Mouse (Mus musculus): ENCODE measurements around the gene Tomt. TPM values are rescaled to one million over a fixed set of nuclear protein-coding genes. Genes with fewer than 3 reads are reported as not detected.
"Not testable (repeated sequence)": the region's sequence is repeated elsewhere in the genome, so short reads cannot be mapped to it uniquely, and the experiment has no call there.

The Tomt gene
- polyA plus RNA-seq (2012; rRNA removed), result 0.06 TPM in 1 of 2 replicates, not detected in the other

GRCm38 (mm10) chr7:101906287-101906681 is at the start of gene Tomt:
Gene Tomt, minus strand, starts transcription at chr7:101906359.
- no peak for TF ChIP-seq CTCF (IDR thresholded peaks at IDR 0.05; ENCODE audit: insufficient read depth, low read length)
- no peak for TF ChIP-seq POLR2A (IDR thresholded peaks at IDR 0.05; ENCODE audit: borderline replicate concordance, extremely low read depth, low read depth, low read length)
- Histone ChIP-seq H3K4me3 (replicated peaks; ENCODE audit: extremely low read depth, low read depth, low read length) (peak within 1 kb of the TSS; percentile 84), H3K4me1 (ENCODE audit: control insufficient read depth, insufficient read depth, low read length) (peaks cover 10% of the 10 kb centered on the region)
- WGBS, result 5% methylated on average over 11 of the region's 11 CpGs
- DNase-seq, result no peak

- 74% methylated on average over 4 of the region's 4 CpGs for WGBS
- no peak for TF ChIP-seq POLR2A (IDR thresholded peaks at IDR 0.05; ENCODE audit: borderline replicate concordance, extremely low read depth, low read depth, low read length)
- TF ChIP-seq CTCF (IDR thresholded peaks at IDR 0.05; ENCODE audit: insufficient read depth, low read length), result no peak
- Histone ChIP-seq H3K4me1 (ENCODE audit: control insufficient read depth, insufficient read depth, low read length) (no peaks in the 10 kb centered on the region), H3K4me3 (replicated peaks; ENCODE audit: extremely low read depth, low read depth, low read length) (no peak overlapping the region)
- DNase-seq, result no peak
Measured at GRCm38 (mm10) chr7:101955862-101956261, 49.7 kb upstream of the Tomt start.

- H3K4me1 ChIP-seq (ENCODE audit: control insufficient read depth, insufficient read depth, low read length), result no peaks in the 10 kb centered on the region
- TF ChIP-seq CTCF (IDR thresholded peaks at IDR 0.05; ENCODE audit: insufficient read depth, low read length) (no peak), POLR2A (IDR thresholded peaks at IDR 0.05; ENCODE audit: borderline replicate concordance, extremely low read depth, low read depth, low read length) (no peak)
- WGBS, result 64% methylated on average over 2 of the region's 2 CpGs
- H3K4me3 ChIP-seq (replicated peaks; ENCODE audit: extremely low read depth, low read depth, low read length), result no peak overlapping the region
- no peak for DNase-seq
Measured at GRCm38 (mm10) chr7:101955276-101955675, 49.1 kb upstream of the Tomt start.

- no peak for DNase-seq
- TF ChIP-seq CTCF (IDR thresholded peaks at IDR 0.05; ENCODE audit: insufficient read depth, low read length) (no peak), POLR2A (IDR thresholded peaks at IDR 0.05; ENCODE audit: borderline replicate concordance, extremely low read depth, low read depth, low read length) (no peak)
- Histone ChIP-seq H3K4me1 (ENCODE audit: control insufficient read depth, insufficient read depth, low read length) (no peaks in the 10 kb centered on the region), H3K4me3 (replicated peaks; ENCODE audit: extremely low read depth, low read depth, low read length) (no peak overlapping the region)
- WGBS, result 77% methylated on average over 2 of the region's 2 CpGs
Measured at GRCm38 (mm10) chr7:101954163-101954562, 48.0 kb upstream of the Tomt start.

- DNase-seq, result no peak
- WGBS, result 32% methylated on average over 2 of the region's 2 CpGs
- Histone ChIP-seq H3K4me1 (ENCODE audit: control insufficient read depth, insufficient read depth, low read length) (no peaks in the 10 kb centered on the region), H3K4me3 (replicated peaks; ENCODE audit: extremely low read depth, low read depth, low read length) (no peak overlapping the region)
- no peak for TF ChIP-seq CTCF (IDR thresholded peaks at IDR 0.05; ENCODE audit: insufficient read depth, low read length)
- no peak for TF ChIP-seq POLR2A (IDR thresholded peaks at IDR 0.05; ENCODE audit: borderline replicate concordance, extremely low read depth, low read depth, low read length)
Measured at GRCm38 (mm10) chr7:101952098-101952497, 45.9 kb upstream of the Tomt start.

GRCm38 (mm10) chr7:101951648-101952047 is 45.5 kb upstream of the Tomt start:
- H3K4me3 ChIP-seq (replicated peaks; ENCODE audit: extremely low read depth, low read depth, low read length), result no peak overlapping the region
- no peak for TF ChIP-seq CTCF (IDR thresholded peaks at IDR 0.05; ENCODE audit: insufficient read depth, low read length)
- no peak for TF ChIP-seq POLR2A (IDR thresholded peaks at IDR 0.05; ENCODE audit: borderline replicate concordance, extremely low read depth, low read depth, low read length)
- 71% methylated on average over 1 of the region's 1 CpGs for WGBS
- no peak for DNase-seq
- H3K4me1 ChIP-seq (ENCODE audit: control insufficient read depth, insufficient read depth, low read length), result no peaks in the 10 kb centered on the region

- 89% methylated on average over 5 of the region's 5 CpGs for WGBS
- H3K4me1 ChIP-seq (ENCODE audit: control insufficient read depth, insufficient read depth, low read length); DNase-seq; H3K4me3 ChIP-seq (replicated peaks; ENCODE audit: extremely low read depth, low read depth, low read length): not testable (repeated sequence)
Measured at GRCm38 (mm10) chr7:101949008-101949407, 42.8 kb upstream of the Tomt start.

GRCm38 (mm10) chr7:101939758-101940157 is 33.6 kb upstream of the Tomt start:
- no peak for DNase-seq
- Histone ChIP-seq H3K4me1 (ENCODE audit: control insufficient read depth, insufficient read depth, low read length) (no peaks in the 10 kb centered on the region; the same call in 1 of the 2 replicates), H3K4me3 (replicated peaks; ENCODE audit: extremely low read depth, low read depth, low read length) (no peak overlapping the region)
- WGBS, result 91% methylated on average over 4 of the region's 4 CpGs
- TF ChIP-seq CTCF (IDR thresholded peaks at IDR 0.05; ENCODE audit: insufficient read depth, low read length) (no peak), POLR2A (IDR thresholded peaks at IDR 0.05; ENCODE audit: borderline replicate concordance, extremely low read depth, low read depth, low read length) (no peak)

- Histone ChIP-seq H3K4me1 (ENCODE audit: control insufficient read depth, insufficient read depth, low read length) (no peaks in the 10 kb centered on the region; the same call in 1 of the 2 replicates), H3K4me3 (replicated peaks; ENCODE audit: extremely low read depth, low read depth, low read length) (no peak overlapping the region)
- TF ChIP-seq CTCF (IDR thresholded peaks at IDR 0.05; ENCODE audit: insufficient read depth, low read length), result no peak
- TF ChIP-seq POLR2A (IDR thresholded peaks at IDR 0.05; ENCODE audit: borderline replicate concordance, extremely low read depth, low read depth, low read length), result no peak
- WGBS, result 54% methylated on average over 2 of the region's 2 CpGs
- no peak for DNase-seq
Measured at GRCm38 (mm10) chr7:101938348-101938747, 32.2 kb upstream of the Tomt start.

GRCm38 (mm10) chr7:101937569-101937968 is 31.4 kb upstream of the Tomt start:
- TF ChIP-seq POLR2A (IDR thresholded peaks at IDR 0.05; ENCODE audit: borderline replicate concordance, extremely low read depth, low read depth, low read length) (no peak), CTCF (IDR thresholded peaks at IDR 0.05; ENCODE audit: insufficient read depth, low read length) (no peak)
- Histone ChIP-seq H3K4me1 (ENCODE audit: control insufficient read depth, insufficient read depth, low read length) (no peaks in the 10 kb centered on the region; the same call in 1 of the 2 replicates), H3K4me3 (replicated peaks; ENCODE audit: extremely low read depth, low read depth, low read length) (no peak overlapping the region)
- no peak for DNase-seq
- 94% methylated on average over 4 of the region's 4 CpGs for WGBS
